Mouse (Mus musculus) midbrain, postnatal 0 days (tissue): ENCODE results near the gene Ptafr. TPM values are rescaled to one million over a fixed set of nuclear protein-coding genes. Genes with fewer than 3 reads are reported as not detected.

Experiments used
- ATAC-seq: fragments of 200-750 bp; cut with Nextera tagmentation; 2 replicates; pipeline ENCODE4 v1.8.0; 2017; ENCODE audit warnings: moderate number of reproducible peaks, mild to moderate bottlenecking, moderate TSS enrichment, moderate library complexity; ENCODE audit not compliant: low FRiP score
- DNase-seq: peaks from one replicate; pipeline ENCODE4 v3.0.0-alpha.2; 2015; ENCODE audit warnings: low spot score
- H3K27ac ChIP-seq: fragments of 300-500 bp; sonication (generic); 2 replicates; pipeline ENCODE4 v1.5.1; 2014; ENCODE audit warnings: low read depth, mild to moderate bottlenecking, low read length, mixed read lengths
- H3K27me3 ChIP-seq: fragments of 300-500 bp; sonication (generic); 2 replicates; pipeline ENCODE4 v1.6.1; 2014; ENCODE audit warnings: low read length, control low read depth, mixed read lengths; ENCODE audit not compliant: insufficient read depth
- H3K36me3 ChIP-seq: fragments of 300-500 bp; sonication (generic); 2 replicates; pipeline ENCODE4 v1.6.1; 2014; ENCODE audit warnings: low read length, control low read depth, mixed read lengths; ENCODE audit not compliant: insufficient read depth
- H3K4me1 ChIP-seq: fragments of 300-500 bp; sonication (generic); 2 replicates; pipeline ENCODE4 v1.6.1; 2014; ENCODE audit warnings: mild to moderate bottlenecking, control low read depth, antibody characterized with exemption, low read length, mixed read lengths; ENCODE audit not compliant: insufficient read depth
- H3K4me2 ChIP-seq: fragments of 300-500 bp; sonication (generic); 2 replicates; pipeline ENCODE4 v1.6.1; 2014; ENCODE audit warnings: low read depth, mild to moderate bottlenecking, low read length, mixed read lengths; ENCODE audit not compliant: poor library complexity, severe bottlenecking
- H3K4me3 ChIP-seq: fragments of 300-500 bp; sonication (generic); 2 replicates; pipeline ENCODE4 v1.5.1; 2014; ENCODE audit warnings: low read depth, mild to moderate bottlenecking, low read length, moderate library complexity
- H3K9ac ChIP-seq: fragments of 300-500 bp; sonication (generic); replicated peaks from 2 replicates; pipeline ENCODE4 v1.6.1; 2014; ENCODE audit warnings: mild to moderate bottlenecking, low read length, moderate library complexity, mixed read lengths; ENCODE audit not compliant: poor library complexity, severe bottlenecking
- H3K9me3 ChIP-seq: fragments of 300-500 bp; sonication (generic); 2 replicates; pipeline ENCODE4 v1.6.1; 2016; ENCODE audit warnings: low read length, control low read depth
- CTCF ChIP-seq: IDR thresholded peaks from 2 replicates; pipeline ENCODE4 v1.5.1; 2016; ENCODE audit warnings: antibody characterized with exemption, mild to moderate bottlenecking
- WGBS: fragments of 180-500 bp; shearing (Covaris S2); extraction: QIAGEN DNeasy Blood & Tissue Kit; methylation state at CpG from one replicate; pipeline ENCODE4 v1.1.7; 2014; 5-methylcytosine and 5-hydroxymethylcytosine counted together
- polyA plus RNA-seq: library from polyadenylated mRNA; unstranded; fragments of >200 nt; fragmentation: Nextera tagmentation; extraction: Ambion mirVana; gene quantifications from 2 replicates; pipeline ENCODE4 v1.2.1, GENCODE M21; 2015
- total RNA-seq: library from RNA; depleted of rRNA; stranded (reverse); fragments of >200 nt; gene quantifications from 2 replicates; pipeline ENCODE4 v1.2.3, GENCODE M21; 2014

Ptafr gene
- total and polyA plus RNA-seq, 2 experiments from 2014 or later: 0.26 to 1.1 TPM

GRCm38 (mm10) chr4:132608147-132608546, 44.3 kb downstream of the Ptafr start:
- Histone ChIP-seq H3K36me3 (no peaks in the 10 kb centered on the region), H3K4me3 (no peak overlapping the region), H3K4me1 (no peaks in the 10 kb centered on the region), H3K4me2 (no peak overlapping the region), H3K9me3 (no peaks in the 10 kb centered on the region), H3K27ac (no peak overlapping the region), H3K27me3 (no peaks in the 10 kb centered on the region), H3K9ac (no peak overlapping the region)
- WGBS: 37% methylated on average over 4 of the region's 4 CpGs
- no peak for ATAC-seq
- DNase-seq: no peak
- no peak for TF ChIP-seq CTCF

- 79% methylated on average over 3 of the region's 3 CpGs for WGBS
- H3K9ac ChIP-seq: no peak overlapping the region
- no peaks in the 10 kb centered on the region for H3K4me1 ChIP-seq
- H3K27me3 ChIP-seq: no peaks in the 10 kb centered on the region
- no peak for DNase-seq
- ATAC-seq: no peak
- no peak overlapping the region for H3K27ac ChIP-seq
- H3K36me3 ChIP-seq: no peaks in the 10 kb centered on the region
- no peak overlapping the region for H3K4me3 ChIP-seq
- H3K4me2 ChIP-seq: no peak overlapping the region
- TF ChIP-seq CTCF: no peak
- no peaks in the 10 kb centered on the region for H3K9me3 ChIP-seq
Observed at GRCm38 (mm10) chr4:132610301-132610984, 46.6 kb downstream of the Ptafr start.

DNA sequence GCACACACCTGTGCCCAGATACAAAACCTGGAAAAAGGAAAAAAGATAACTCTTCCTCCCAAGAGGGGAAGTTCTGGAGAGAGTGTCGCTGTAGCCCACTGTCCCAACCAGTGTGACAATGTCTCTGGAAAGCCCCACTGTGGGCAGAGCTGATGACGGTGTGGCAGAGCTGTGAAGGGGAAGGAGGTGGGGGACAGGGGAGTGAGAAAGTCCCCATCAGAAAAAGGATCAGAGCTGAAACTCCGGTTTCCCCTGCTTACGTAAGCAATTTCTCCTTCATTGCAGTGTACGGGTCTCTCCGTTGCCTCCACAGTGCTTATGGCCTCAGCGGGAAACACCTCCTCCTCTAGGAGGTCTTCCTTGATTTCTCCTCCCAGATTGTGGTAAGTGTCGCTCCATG, 47.5 kb downstream of the Ptafr start:
- H3K9ac ChIP-seq: no peak overlapping the region
- no peaks in the 10 kb centered on the region for H3K27me3 ChIP-seq
- H3K9me3 ChIP-seq: no peaks in the 10 kb centered on the region
- no peaks in the 10 kb centered on the region for H3K4me1 ChIP-seq
- no peak for ATAC-seq
- no peak for DNase-seq
- TF ChIP-seq CTCF: no peak
- H3K4me2 ChIP-seq: no peak overlapping the region
- no peak overlapping the region for H3K4me3 ChIP-seq
- no peaks in the 10 kb centered on the region for H3K36me3 ChIP-seq
- no peak overlapping the region for H3K27ac ChIP-seq
- WGBS: 78% methylated on average over 8 of the region's 8 CpGs

GRCm38 (mm10) chr4:132617873-132618272, 54.0 kb downstream of the Ptafr start:
- Histone ChIP-seq H3K4me2 (no peak overlapping the region), H3K9me3 (no peaks in the 10 kb centered on the region), H3K27ac (no peak overlapping the region), H3K27me3 (no peaks in the 10 kb centered on the region), H3K9ac (no peak overlapping the region), H3K4me1 (no peaks in the 10 kb centered on the region), H3K36me3 (no peaks in the 10 kb centered on the region), H3K4me3 (no peak overlapping the region)
- 95% methylated on average over 6 of the region's 6 CpGs for WGBS
- no peak for TF ChIP-seq CTCF
- no peak for ATAC-seq
- no peak for DNase-seq

DNA sequence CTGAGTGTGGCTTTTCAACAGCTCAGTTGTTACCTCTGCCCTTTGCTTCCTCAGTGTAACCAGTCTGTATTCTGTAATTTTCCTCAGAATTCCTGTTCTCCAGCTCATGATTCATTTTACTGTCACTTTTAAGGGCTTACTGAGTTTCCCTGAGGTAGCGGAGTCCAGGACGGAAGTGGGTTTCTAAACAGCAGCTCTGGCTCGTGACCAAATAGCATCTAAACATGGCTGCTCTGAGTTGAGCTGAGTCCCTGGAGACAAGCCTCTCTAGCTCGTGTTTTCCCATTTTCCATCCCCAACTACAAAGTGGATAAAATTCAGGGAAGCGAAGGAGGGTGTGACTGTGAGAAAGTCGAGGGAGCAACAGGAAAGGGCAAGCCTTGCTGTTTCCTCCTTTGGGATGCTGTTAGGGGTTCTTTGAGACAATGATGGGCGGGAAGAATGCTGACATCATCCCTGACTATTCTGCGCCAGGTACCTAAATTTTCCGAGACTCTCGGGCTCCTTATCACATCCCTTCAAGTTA, 55.0 kb downstream of the Ptafr start:
- no peaks in the 10 kb centered on the region for H3K36me3 ChIP-seq
- no peak for DNase-seq
- 85% methylated on average over 10 of the region's 10 CpGs for WGBS
- H3K9ac ChIP-seq: no peak overlapping the region
- no peaks in the 10 kb centered on the region for H3K9me3 ChIP-seq
- TF ChIP-seq CTCF: no peak
- no peak for ATAC-seq
- H3K27me3 ChIP-seq: no peaks in the 10 kb centered on the region
- H3K27ac ChIP-seq: no peak overlapping the region
- H3K4me2 ChIP-seq: no peak overlapping the region
- no peaks in the 10 kb centered on the region for H3K4me1 ChIP-seq
- no peak overlapping the region for H3K4me3 ChIP-seq

GRCm38 (mm10) chr4:132620134-132620533, 56.3 kb downstream of the Ptafr start:
- H3K4me3 ChIP-seq: no peak overlapping the region
- no peak for TF ChIP-seq CTCF
- DNase-seq: no peak
- H3K27ac ChIP-seq: no peak overlapping the region
- no peaks in the 10 kb centered on the region for H3K4me1 ChIP-seq
- no peaks in the 10 kb centered on the region for H3K36me3 ChIP-seq
- ATAC-seq: no peak
- no peak overlapping the region for H3K9ac ChIP-seq
- H3K9me3 ChIP-seq: no peaks in the 10 kb centered on the region
- no peaks in the 10 kb centered on the region for H3K27me3 ChIP-seq
- 86% methylated on average over 4 of the region's 4 CpGs for WGBS
- H3K4me2 ChIP-seq: no peak overlapping the region
